Mouse (Mus musculus): ENCODE results near the gene Arl9. TPM values are rescaled to one million over a fixed set of nuclear protein-coding genes. Genes with fewer than 3 reads are reported as not detected.
A peak's percentile ranks its signal among the peaks of the same experiment; 100 is the strongest.
"Not testable (repeated sequence)": the region's sequence is repeated elsewhere in the genome, so short reads cannot be mapped to it uniquely, and the experiment has no call there.

Arl9 gene
- polyA plus RNA-seq (2015; fragmentation: Nextera tagmentation; extraction: Ambion mirVana), result 0.54 TPM in 1 of 2 replicates, not detected in the other

- H3K36me3 ChIP-seq, result no peaks in the 10 kb centered on the region; the same call in 1 of the 2 replicates
- ATAC-seq (ENCODE audit: insufficient read depth, low FRiP score, low read depth), result no peak
- H3K4me2 ChIP-seq, result no peak within 1 kb of the TSS
- no peaks in the 10 kb centered on the region for H3K27me3 ChIP-seq (replicated peaks)
- no peak within 1 kb of the TSS for H3K9ac ChIP-seq
- no peak within 1 kb of the TSS for H3K4me3 ChIP-seq (replicated peaks)
- H3K4me1 ChIP-seq, result no peaks in the 10 kb centered on the region
- no peaks in the 10 kb centered on the region for H3K9me3 ChIP-seq
- WGBS, result 86% methylated on average over 6 of the region's 6 CpGs
- no peak within 1 kb of the TSS for H3K27ac ChIP-seq
Observed at GRCm38 (mm10) chr5:77004051-77004821, at the start of gene Arl9. Arl9 (plus strand) TSS chr5:77004055.

- H3K9me3 ChIP-seq, result no peaks in the 10 kb centered on the region
- peaks cover 25% of the 10 kb centered on the region for H3K36me3 ChIP-seq
- ATAC-seq (ENCODE audit: insufficient read depth, low FRiP score, low read depth), result no peak
- no peak overlapping the region for H3K9ac ChIP-seq
- peaks cover 6% of the 10 kb centered on the region for H3K4me1 ChIP-seq
- 79% methylated on average over 6 of the region's 6 CpGs for WGBS
- no peak overlapping the region for H3K4me3 ChIP-seq (replicated peaks)
- no peak overlapping the region for H3K27ac ChIP-seq
- no peaks in the 10 kb centered on the region for H3K27me3 ChIP-seq (replicated peaks)
- H3K4me2 ChIP-seq, result no peak overlapping the region
Observed at GRCm38 (mm10) chr5:76954271-76954900, 49.5 kb upstream of the Arl9 start.

- peaks cover 28% of the 10 kb centered on the region for H3K36me3 ChIP-seq
- H3K4me1 ChIP-seq, result no peaks in the 10 kb centered on the region; the same call in 1 of the 2 replicates
- ATAC-seq (ENCODE audit: insufficient read depth, low FRiP score, low read depth), result no peak
- H3K9ac ChIP-seq, result no peak overlapping the region
- 0 out of 2 replicates have a peak overlapping the region, but pooled peaks have one; percentile 6 for H3K27ac ChIP-seq
- 65% methylated on average over 4 of the region's 4 CpGs for WGBS
- no peak overlapping the region for H3K4me2 ChIP-seq
- H3K9me3 ChIP-seq, result no peaks in the 10 kb centered on the region
- H3K27me3 ChIP-seq (replicated peaks), result no peaks in the 10 kb centered on the region
- H3K4me3 ChIP-seq (replicated peaks), result no peak overlapping the region
Observed at GRCm38 (mm10) chr5:76955474-76955873, 48.4 kb upstream of the Arl9 start.

GRCm38 (mm10) chr5:76957954-76958353, 45.9 kb upstream of the Arl9 start:
- Histone ChIP-seq H3K4me2 (no peak overlapping the region), H3K27me3 (replicated peaks) (no peaks in the 10 kb centered on the region), H3K27ac (no peak overlapping the region), H3K36me3 (peaks cover 40% of the 10 kb centered on the region), H3K4me1 (no peaks in the 10 kb centered on the region), H3K4me3 (replicated peaks) (no peak overlapping the region), H3K9me3 (no peaks in the 10 kb centered on the region), H3K9ac (no peak overlapping the region)
- ATAC-seq (ENCODE audit: insufficient read depth, low FRiP score, low read depth), result no peak
- WGBS, result 91% methylated on average over 1 of the region's 1 CpGs

- no peak overlapping the region for H3K4me2 ChIP-seq
- no peak overlapping the region for H3K27ac ChIP-seq
- H3K9ac ChIP-seq, result no peak overlapping the region
- no peak for ATAC-seq (ENCODE audit: insufficient read depth, low FRiP score, low read depth)
- peaks cover 38% of the 10 kb centered on the region for H3K36me3 ChIP-seq
- H3K9me3 ChIP-seq, result no peaks in the 10 kb centered on the region
- H3K4me3 ChIP-seq (replicated peaks), result no peak overlapping the region
- WGBS, result 82% methylated on average over 5 of the region's 5 CpGs
- H3K4me1 ChIP-seq, result no peaks in the 10 kb centered on the region
- H3K27me3 ChIP-seq (replicated peaks), result no peaks in the 10 kb centered on the region
Observed at GRCm38 (mm10) chr5:76959587-76959986, 44.3 kb upstream of the Arl9 start.

- Histone ChIP-seq H3K4me1 (no peaks in the 10 kb centered on the region), H3K27ac (no peak overlapping the region), H3K36me3 (peaks cover 31% of the 10 kb centered on the region), H3K4me2 (no peak overlapping the region), H3K9me3 (no peaks in the 10 kb centered on the region), H3K27me3 (replicated peaks) (no peaks in the 10 kb centered on the region), H3K9ac (no peak overlapping the region), H3K4me3 (replicated peaks) (no peak overlapping the region)
- WGBS, result 82% methylated on average over 11 of the region's 11 CpGs
- no peak for ATAC-seq (ENCODE audit: insufficient read depth, low FRiP score, low read depth)
Observed at GRCm38 (mm10) chr5:76962545-76962944, 41.3 kb upstream of the Arl9 start.

GRCm38 (mm10) chr5:76964651-76965050, 39.2 kb upstream of the Arl9 start:
- H3K4me3 ChIP-seq (replicated peaks), result no peak overlapping the region
- ATAC-seq (ENCODE audit: insufficient read depth, low FRiP score, low read depth), result no peak
- 90% methylated on average over 3 of the region's 3 CpGs for WGBS
- no peaks in the 10 kb centered on the region for H3K4me1 ChIP-seq
- H3K27ac ChIP-seq, result no peak overlapping the region
- H3K9ac ChIP-seq, result no peak overlapping the region
- H3K27me3 ChIP-seq (replicated peaks), result no peaks in the 10 kb centered on the region
- no peaks in the 10 kb centered on the region for H3K9me3 ChIP-seq
- peaks cover 33% of the 10 kb centered on the region for H3K36me3 ChIP-seq
- H3K4me2 ChIP-seq, result no peak overlapping the region

- H3K4me3 ChIP-seq (replicated peaks), result no peak overlapping the region
- no peak for ATAC-seq (ENCODE audit: insufficient read depth, low FRiP score, low read depth)
- no peaks in the 10 kb centered on the region for H3K27me3 ChIP-seq (replicated peaks)
- no peaks in the 10 kb centered on the region for H3K9me3 ChIP-seq
- peaks cover 8% of the 10 kb centered on the region; the same call in 1 of the 2 replicates for H3K4me1 ChIP-seq
- no peak overlapping the region for H3K27ac ChIP-seq
- no peak overlapping the region for H3K4me2 ChIP-seq
- no peak overlapping the region for H3K9ac ChIP-seq
- peaks cover 20% of the 10 kb centered on the region for H3K36me3 ChIP-seq
- WGBS, result 64% methylated on average over 5 of the region's 5 CpGs
Observed at GRCm38 (mm10) chr5:76969250-76969649, 34.6 kb upstream of the Arl9 start.

GRCm38 (mm10) chr5:76971115-76971514, 32.7 kb upstream of the Arl9 start:
- WGBS, result 43% methylated on average over 1 of the region's 1 CpGs

GRCm38 (mm10) chr5:76973488-76973887, 30.4 kb upstream of the Arl9 start:
- H3K4me1 ChIP-seq, result peaks cover 8% of the 10 kb centered on the region; the same call in 1 of the 2 replicates
- H3K4me3 ChIP-seq (replicated peaks), result peak overlapping the region; percentile 97
- no peak overlapping the region for H3K27ac ChIP-seq
- H3K9me3 ChIP-seq, result no peaks in the 10 kb centered on the region
- no peaks in the 10 kb centered on the region for H3K27me3 ChIP-seq (replicated peaks)
- peaks cover 12% of the 10 kb centered on the region for H3K36me3 ChIP-seq
- H3K9ac ChIP-seq, result no peak overlapping the region
- WGBS, result 49% methylated on average over 3 of the region's 3 CpGs
- H3K4me2 ChIP-seq, result peak overlapping the region; percentile 89
- ATAC-seq (ENCODE audit: insufficient read depth, low FRiP score, low read depth), result no peak

More at GRCm38 (mm10) chr5:76971115-76971514, 32.7 kb upstream of the Arl9 start:
- not testable (repeated sequence) for H3K27me3 ChIP-seq (replicated peaks); H3K9me3 ChIP-seq; H3K27ac ChIP-seq; H3K9ac ChIP-seq; H3K4me3 ChIP-seq (replicated peaks); H3K4me1 ChIP-seq; ATAC-seq (ENCODE audit: insufficient read depth, low FRiP score, low read depth); H3K4me2 ChIP-seq
- peaks cover 18% of the 10 kb centered on the region for H3K36me3 ChIP-seq

- Histone ChIP-seq H3K36me3 (peaks cover 8% of the 10 kb centered on the region), H3K9ac (peak overlapping the region; percentile 37), H3K4me1 (peaks cover 8% of the 10 kb centered on the region; the same call in 1 of the 2 replicates), H3K4me2 (peak overlapping the region; percentile 89), H3K27ac (peak overlapping the region; percentile 35; the same call in 1 of the 2 replicates), H3K27me3 (replicated peaks) (no peaks in the 10 kb centered on the region), H3K9me3 (no peaks in the 10 kb centered on the region), H3K4me3 (replicated peaks) (peak overlapping the region; percentile 97)
- 2% methylated on average over 17 of the region's 17 CpGs for WGBS
- ATAC-seq (ENCODE audit: insufficient read depth, low FRiP score, low read depth), result no peak; the same call in 1 of the 2 replicates
Observed at GRCm38 (mm10) chr5:76974207-76974553, 29.7 kb upstream of the Arl9 start.

All from stomach, embryonic 15.5 days (tissue).